Mouse (Mus musculus) regulatory T cell (primary cell): ENCODE measurements around the gene Gm3893.
"Not testable (repeated sequence)": the region's sequence is repeated elsewhere in the genome, so short reads cannot be mapped to it uniquely, and the experiment has no call there.

ENCODE experiments used
- in situ Hi-C: fragments of 300-600 bp; cut with MboI, MseI; formaldehyde crosslinking; loops from one replicate; pipeline ENCODE4 v1.15.1; 2025; ENCODE audit warnings: high pct_unique_total_duplicates

Gm3893 gene

DNA sequence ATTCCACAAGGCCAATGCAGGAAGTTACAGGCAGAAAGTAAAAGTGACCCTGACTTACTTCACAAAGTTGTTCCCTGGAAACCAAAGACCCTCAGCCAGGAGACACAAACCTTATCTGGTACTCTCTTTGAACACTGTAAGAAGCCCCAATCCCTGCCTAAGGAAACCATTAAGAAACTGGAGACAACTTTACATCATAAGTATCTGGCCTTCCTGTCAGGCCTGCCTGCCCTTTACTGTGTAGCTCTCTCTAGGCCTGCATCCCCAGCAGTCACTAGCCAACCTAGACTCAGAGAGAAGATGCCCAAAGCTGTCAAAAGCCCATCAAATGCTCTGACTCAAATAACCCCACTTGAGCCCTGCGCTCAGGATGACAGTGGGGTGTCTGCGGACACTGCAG lies at the start of gene Gm3893:
Gene Gm3893, plus strand, starts transcription at position 301 of the 400 bp plus-strand sequence.
- in situ Hi-C loops, result loop anchor here (10.0 kb wide), 1 partner anchor 276 kb away; no protein-coding TSS in a partner anchor

- in situ Hi-C loops, result not testable (repeated sequence)
Observed at GRCm38 (mm10) chr4:42114517-42114916, 23.5 kb downstream of the Gm3893 start, which contains the start of gene Gm13304. Gene Gm13304, plus strand, starts transcription at chr4:42114817.
